Mouse (Mus musculus) monocyte, adult 5-6 weeks (primary cell): Measurements from ENCODE around the gene Tor4a. TPM values are rescaled to one million over a fixed set of nuclear protein-coding genes. Genes with fewer than 3 reads are reported as not detected.

Experiments
- ATAC-seq: fragments of 153-309, 156-312 bp; replicated peaks from 2 replicates; pipeline ENCODE4 v1.8.0; 2017; ENCODE audit warnings: mild to moderate bottlenecking; ENCODE audit not compliant: low TSS enrichment, insufficient number of reproducible peaks, severe bottlenecking, poor library complexity, low FRiP score
- total RNA-seq: library from RNA; stranded (forward); fragments of 200-1000, 200-491, 200-594 nt; gene quantifications from 3 replicates; pipeline ENCODE4 v1.2.3, GENCODE M21; 2017

Tor4a gene
- total RNA-seq, 1 experiment from 2014 or later = 31.0 TPM

- ATAC-seq = peak; percentile 52
Observed at GRCm38 (mm10) chr2:25195211-25196156, 1.2 kb downstream of the Tor4a start.

GRCm38 (mm10) chr2:25194486-25195171, 2.1 kb downstream of the Tor4a start:
- ATAC-seq = peak; percentile 24

- no peak for ATAC-seq
Observed at GRCm38 (mm10) chr2:25194006-25194405, 2.7 kb downstream of the Tor4a start.

- peak; percentile 52 for ATAC-seq
Observed at GRCm38 (mm10) chr2:25193330-25193770, 3.3 kb downstream of the Tor4a start.

- ATAC-seq = no peak
Observed at GRCm38 (mm10) chr2:25187841-25188240, 8.8 kb downstream of the Tor4a start.

- ATAC-seq = no peak
Observed at GRCm38 (mm10) chr2:25186575-25186930, 10.1 kb downstream of the Tor4a start.

GRCm38 (mm10) chr2:25185625-25186574, 10.8 kb downstream of the Tor4a start:
- ATAC-seq = no peak; the same call in 1 of the 2 replicates

- ATAC-seq = no peak
Observed at GRCm38 (mm10) chr2:25184496-25184895, 12.2 kb downstream of the Tor4a start.

- no peak for ATAC-seq
Observed at GRCm38 (mm10) chr2:25183336-25183735, 13.3 kb downstream of the Tor4a start.

GRCm38 (mm10) chr2:25182664-25183063, 14.0 kb downstream of the Tor4a start:
- ATAC-seq = no peak

GRCm38 (mm10) chr2:25181891-25182397, 14.7 kb downstream of the Tor4a start:
- no peak for ATAC-seq

GRCm38 (mm10) chr2:25180973-25181890, 15.5 kb downstream of the Tor4a start:
- ATAC-seq = no peak; the same call in 1 of the 2 replicates

GRCm38 (mm10) chr2:25180478-25180903, 16.2 kb downstream of the Tor4a start, which contains the start of gene Nrarp:
Gene Nrarp (plus strand): TSS chr2:25180758.
- peak; percentile 86 for ATAC-seq

GRCm38 (mm10) chr2:25179566-25180217, 17.0 kb downstream of the Tor4a start:
- ATAC-seq = no peak

GRCm38 (mm10) chr2:25178285-25178972, 18.3 kb downstream of the Tor4a start:
- no peak for ATAC-seq

- ATAC-seq = no peak
Observed at GRCm38 (mm10) chr2:25177685-25178084, 19.0 kb downstream of the Tor4a start.
